Comparison of ENCODE assay signal across 9 mouse cellular contexts in genomic region chr19:56939826-56940225, GRCm38 (mm10).
A peak's percentile ranks its signal among the peaks of the same experiment; 100 is the strongest.
DNase-seq lines count a peak whose midpoint lies in the region; TF ChIP-seq lines count a peak whose summit lies in the region.
"Had no signal": no experiment of that assay in that cellular context is flagged by ENCODE, and none has a peak within 500 bp of the region (broad histone marks: within the 10 kb centered on the region; RNA-seq: fewer than 3 reads in every experiment).

No protein-coding gene starts in this region.

- peak; percentile 43 to 58 for DNase-seq in cerebellum, adult 2 months
- no peak for DNase-seq in cerebellum, adult 8-10 months
- peak; percentile 24 for DNase-seq in retina, embryonic 14.5 days (ENCODE audit: low spot score)
- no peak for DNase-seq in retina, postnatal 1 day
- peak; percentile 67 for DNase-seq in kidney, adult 11 months
- peak; percentile 60 for DNase-seq in urinary bladder, postnatal 25 days (ENCODE audit: low spot score)
- DNase-seq in right cerebral cortex, postnatal 36 days (ENCODE audit: low spot score in 2 of 2) = no peak
- no peak for DNase-seq in layer of hippocampus, adult 2 months (ENCODE audit: low spot score in 2 of 2)

- H3K27me3 ChIP-seq in cerebellum, adult 2 months (ENCODE audit: control insufficient read depth, insufficient read depth, low read length) = no peaks in the 10 kb centered on the region

- H3K27ac ChIP-seq in cerebellum, adult 2 months (ENCODE audit: insufficient read depth, low read length) = peak overlapping the region; percentile 1; the same call in 1 of the 2 replicates
- H3K27ac ChIP-seq in layer of hippocampus, adult 2 months = no peak overlapping the region
- H3K27ac ChIP-seq: macrophage had no signal

- WGBS in cerebellum, adult 2 months = 30% methylated on average over 9 of the region's 9 CpGs

- no peak for TF ChIP-seq CTCF in cerebellum, adult 2 months (IDR thresholded peaks at IDR 0.05; ENCODE audit: borderline replicate concordance, insufficient read depth, low read depth, low read length)
- no peak for TF ChIP-seq CTCF in layer of hippocampus, adult 2 months (conservative IDR thresholded peaks at IDR 0.05)

- TF ChIP-seq POLR2A in cerebellum, adult 2 months (IDR thresholded peaks at IDR 0.05; ENCODE audit: borderline replicate concordance, insufficient read depth, low read length) = no peak

- H3K4me1 ChIP-seq in cerebellum, adult 2 months (ENCODE audit: control insufficient read depth, insufficient read depth, low read length) = peaks cover 46% of the 10 kb centered on the region

- no peak overlapping the region for H3K4me3 ChIP-seq in cerebellum, adult 2 months (replicated peaks; ENCODE audit: insufficient read depth, low read depth, low read length)
- no peak overlapping the region for H3K4me3 ChIP-seq in layer of hippocampus, adult 2 months

Comparison
In these comparisons a context has a peak if more than half of its experiments do, and no peak if none do; other contexts are left out.
1. DNase-seq: peak in cerebellum, adult 2 months (2 of 2), retina, embryonic 14.5 days (single experiment), kidney, adult 11 months (single experiment) and urinary bladder, postnatal 25 days (single experiment); none in cerebellum, adult 8-10 months (single experiment), retina, postnatal 1 day (single experiment), right cerebral cortex, postnatal 36 days (0 of 2) and layer of hippocampus, adult 2 months (0 of 2).